Mouse (Mus musculus): ENCODE measurements at regions not wholly inside any gene's neighbourhood (a gene's known extent, or its start where the extent isn't known, plus 50 kb on each side); places are given as distances from the start of the nearest gene placed in this dataset.

DNA sequence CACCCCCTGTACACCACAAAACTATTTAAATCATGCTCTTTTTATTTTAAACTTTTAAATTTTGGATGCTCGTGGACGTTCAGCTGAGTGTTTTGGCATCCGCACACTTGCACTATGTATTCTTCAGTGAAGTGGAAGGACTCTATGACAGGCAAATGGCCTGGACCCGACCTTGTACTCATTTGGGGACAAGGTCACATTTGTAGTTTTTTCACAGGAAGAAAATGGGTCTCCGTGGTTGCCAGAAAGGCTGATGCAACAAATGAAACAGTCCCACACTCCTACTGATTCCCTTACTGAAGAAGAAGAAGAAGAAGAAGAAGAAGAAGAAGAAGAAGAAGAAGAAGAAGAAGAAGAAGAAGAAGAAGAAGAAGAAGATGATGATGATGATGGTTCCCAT, 160.9 kb upstream of the Foxn2 start:
- no peak for ATAC-seq (replicated peaks; ENCODE audit: low FRiP score, low TSS enrichment, poor library complexity, severe bottlenecking)

GRCm38 (mm10) chr17:88282711-88283110, 157.8 kb upstream of the Foxn2 start:
- no peak for ATAC-seq (replicated peaks; ENCODE audit: low FRiP score, low TSS enrichment, poor library complexity, severe bottlenecking)

- ATAC-seq (replicated peaks; ENCODE audit: low FRiP score, low TSS enrichment, poor library complexity, severe bottlenecking) = no peak
These were observed 156.0 kb upstream of the Foxn2 start for GRCm38 (mm10) chr17:88284477-88284876.

- ATAC-seq (replicated peaks; ENCODE audit: low FRiP score, low TSS enrichment, poor library complexity, severe bottlenecking) = no peak
These were observed 152.7 kb upstream of the Foxn2 start for GRCm38 (mm10) chr17:88287861-88288260.

DNA sequence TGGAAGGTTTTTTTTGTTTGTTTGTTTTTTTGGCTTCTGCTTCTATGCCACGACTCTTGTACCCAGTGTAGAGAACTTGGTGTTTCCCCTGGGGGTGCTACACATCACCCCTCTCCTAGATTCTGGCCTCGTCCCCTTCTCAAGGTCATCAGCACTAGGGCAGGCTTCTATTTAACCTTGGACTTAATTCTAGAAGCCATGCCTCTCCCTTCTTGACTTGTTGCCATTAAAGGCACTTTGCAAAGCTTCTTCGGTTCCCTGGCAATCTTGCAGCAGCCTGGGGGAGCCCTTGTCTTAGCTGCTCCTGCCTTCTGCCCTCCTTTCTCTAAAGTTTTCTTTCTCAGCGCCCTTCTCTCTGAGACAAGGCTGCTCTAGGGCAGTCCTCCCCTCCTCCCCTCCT, 143.0 kb upstream of the Foxn2 start:
- no peak for ATAC-seq (replicated peaks; ENCODE audit: low FRiP score, low TSS enrichment, poor library complexity, severe bottlenecking)

- no peak for ATAC-seq (replicated peaks; ENCODE audit: low FRiP score, low TSS enrichment, poor library complexity, severe bottlenecking)
These were observed 136.5 kb upstream of the Foxn2 start for GRCm38 (mm10) chr17:88303991-88304390.

- ATAC-seq (replicated peaks; ENCODE audit: low FRiP score, low TSS enrichment, poor library complexity, severe bottlenecking) = no peak
These were observed 135.3 kb upstream of the Foxn2 start for GRCm38 (mm10) chr17:88305165-88305564.

- ATAC-seq (replicated peaks; ENCODE audit: low FRiP score, low TSS enrichment, poor library complexity, severe bottlenecking) = no peak
These were observed 134.2 kb upstream of the Foxn2 start for GRCm38 (mm10) chr17:88306325-88306724.

- ATAC-seq (replicated peaks; ENCODE audit: low FRiP score, low TSS enrichment, poor library complexity, severe bottlenecking) = no peak
These were observed 133.4 kb upstream of the Foxn2 start for GRCm38 (mm10) chr17:88307082-88307481.

DNA sequence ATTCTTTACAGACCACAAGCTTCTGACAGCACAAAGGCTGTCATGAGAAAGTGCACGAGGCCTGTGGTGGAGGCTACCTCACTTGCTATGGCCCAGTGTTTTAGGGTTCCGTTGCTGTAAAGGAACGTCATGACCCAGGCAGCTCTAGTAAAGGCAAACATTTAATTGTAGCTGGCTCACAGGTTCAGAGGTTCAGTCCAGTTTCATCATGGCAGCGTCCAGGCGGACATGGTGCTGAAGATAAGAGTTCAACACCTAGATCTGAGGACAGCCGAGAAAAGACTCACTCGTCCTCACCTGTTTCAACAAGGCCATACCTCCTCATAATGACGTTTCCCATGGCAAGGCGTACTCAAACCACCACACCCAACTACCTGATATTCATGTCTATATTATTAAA, 132.7 kb upstream of the Foxn2 start:
- no peak for ATAC-seq (replicated peaks; ENCODE audit: low FRiP score, low TSS enrichment, poor library complexity, severe bottlenecking)

- ATAC-seq (replicated peaks; ENCODE audit: low FRiP score, low TSS enrichment, poor library complexity, severe bottlenecking) = no peak
These were observed 127.6 kb upstream of the Foxn2 start for GRCm38 (mm10) chr17:88312876-88313275.

DNA sequence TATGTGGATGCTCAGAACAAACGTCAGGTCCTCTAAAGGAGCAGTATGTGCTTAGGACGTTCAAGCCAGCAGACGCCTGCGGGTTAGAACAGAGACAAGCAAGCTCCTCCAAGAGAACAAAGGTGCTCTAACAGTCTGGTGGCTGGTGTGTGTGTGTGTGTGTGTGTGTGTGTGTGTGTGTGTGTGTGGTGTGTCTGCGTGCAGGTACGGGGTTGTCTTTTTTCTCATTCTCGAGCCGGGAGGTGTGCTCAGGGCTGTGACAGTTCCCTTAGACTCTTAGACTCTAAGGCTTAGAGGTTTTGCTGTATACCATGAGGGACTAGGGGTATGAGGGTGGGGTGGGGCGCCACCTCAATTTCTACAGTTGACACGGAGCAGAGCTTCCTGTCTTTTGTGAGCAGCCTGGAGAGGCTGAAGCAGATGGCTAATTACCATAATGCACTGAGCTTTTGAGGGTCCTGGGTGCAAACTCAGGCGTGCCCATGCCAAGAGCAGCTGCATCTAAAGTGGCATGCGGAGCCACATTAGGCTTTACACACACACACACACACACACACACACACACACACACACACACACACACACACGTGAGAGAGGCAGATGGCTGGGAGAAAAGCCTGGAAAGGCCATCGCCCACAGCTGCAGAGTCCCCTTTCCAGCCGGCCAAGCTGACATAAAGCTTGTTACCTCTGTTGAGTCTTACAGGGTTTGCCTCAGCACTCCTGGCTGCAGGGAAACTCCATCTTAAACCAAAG, 124.1 kb upstream of the Foxn2 start:
- ATAC-seq (replicated peaks; ENCODE audit: low FRiP score, low TSS enrichment, poor library complexity, severe bottlenecking) = no peak

- no peak for ATAC-seq (replicated peaks; ENCODE audit: low FRiP score, low TSS enrichment, poor library complexity, severe bottlenecking)
These were observed 123.2 kb upstream of the Foxn2 start for GRCm38 (mm10) chr17:88317311-88317710.

- ATAC-seq (replicated peaks; ENCODE audit: low FRiP score, low TSS enrichment, poor library complexity, severe bottlenecking) = no peak
These were observed 122.7 kb upstream of the Foxn2 start for GRCm38 (mm10) chr17:88317806-88318205.

DNA sequence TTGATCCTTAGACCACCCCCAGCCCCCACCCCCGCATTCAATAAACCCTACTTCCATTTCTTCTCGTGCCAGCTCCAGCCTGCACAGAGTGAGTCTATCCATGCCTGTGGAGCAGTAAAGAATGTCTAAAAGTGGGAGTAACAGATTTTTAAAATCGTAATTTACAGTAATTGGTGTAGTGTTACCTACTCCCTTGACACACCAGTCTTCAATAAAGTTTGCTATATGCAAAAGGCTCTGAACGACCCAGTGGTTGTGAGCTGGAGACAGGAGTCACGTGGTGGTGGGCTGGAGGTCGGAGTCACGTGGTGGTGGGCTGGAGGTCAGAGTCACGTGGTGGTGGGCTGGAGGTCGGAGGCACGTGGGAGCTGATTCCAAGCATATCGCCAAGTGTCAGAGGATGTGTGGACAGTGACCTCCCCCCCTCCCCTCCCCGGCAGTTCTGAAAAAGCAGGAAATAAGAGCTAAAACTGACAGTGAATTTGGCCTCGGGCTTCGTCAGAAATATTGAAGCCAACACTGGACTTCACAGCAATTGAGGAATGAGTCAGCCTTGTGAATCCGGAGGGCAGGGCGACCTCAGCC, 122.2 kb upstream of the Foxn2 start:
- ATAC-seq (replicated peaks; ENCODE audit: low FRiP score, low TSS enrichment, poor library complexity, severe bottlenecking) = no peak

- ATAC-seq (replicated peaks; ENCODE audit: low FRiP score, low TSS enrichment, poor library complexity, severe bottlenecking) = no peak
These were observed 121.6 kb upstream of the Foxn2 start for GRCm38 (mm10) chr17:88318936-88319335.

- ATAC-seq (replicated peaks; ENCODE audit: low FRiP score, low TSS enrichment, poor library complexity, severe bottlenecking) = no peak
These were observed 119.8 kb upstream of the Foxn2 start for GRCm38 (mm10) chr17:88320686-88321085.

- no peak for ATAC-seq (replicated peaks; ENCODE audit: low FRiP score, low TSS enrichment, poor library complexity, severe bottlenecking)
These were observed 115.1 kb upstream of the Foxn2 start for GRCm38 (mm10) chr17:88325326-88325909.

GRCm38 (mm10) chr17:88325910-88326739, 114.4 kb upstream of the Foxn2 start:
- ATAC-seq (replicated peaks; ENCODE audit: low FRiP score, low TSS enrichment, poor library complexity, severe bottlenecking) = no peak

GRCm38 (mm10) chr17:88326740-88327123, 113.8 kb upstream of the Foxn2 start:
- ATAC-seq (replicated peaks; ENCODE audit: low FRiP score, low TSS enrichment, poor library complexity, severe bottlenecking) = no peak

All from megakaryocyte-erythroid progenitor cell, adult 5-6 weeks (primary cell).